Mouse (Mus musculus) hematopoietic stem cell, adult 5-6 weeks (primary cell): ENCODE measurements around the gene 1700092M07Rik. TPM values are rescaled to one million over a fixed set of nuclear protein-coding genes. Genes with fewer than 3 reads are reported as not detected.
A peak's percentile ranks its signal among the peaks of the same experiment; 100 is the strongest.

Experiments
- ATAC-seq, 2 experiments: fragments of 125-278 bp in 1 of 2; replicated peaks in 1 of 2; 2 replicates each; pipeline ENCODE4 v1.8.0; 2016 to 2017; ENCODE audit warnings: inconsistent platforms in 2 of 2, mild to moderate bottlenecking in 2 of 2, moderate number of reproducible peaks in 2 of 2, low read depth in 1 of 2, moderate TSS enrichment in 1 of 2; ENCODE audit not compliant: low FRiP score in 2 of 2, poor library complexity in 2 of 2, severe bottlenecking in 2 of 2, insufficient read depth in 1 of 2, low TSS enrichment in 1 of 2
- total RNA-seq: library from RNA; stranded (forward); fragments of 172-1452, 232-1000 nt; gene quantifications from 2 replicates; pipeline ENCODE4 v1.2.3, GENCODE M21; 2017

1700092M07Rik gene
- total RNA-seq, 1 experiment from 2014 or later, result not detected

- no peak for ATAC-seq
These were observed 32.5 kb downstream of the 1700092M07Rik start for GRCm38 (mm10) chr19:8772996-8773395.

DNA sequence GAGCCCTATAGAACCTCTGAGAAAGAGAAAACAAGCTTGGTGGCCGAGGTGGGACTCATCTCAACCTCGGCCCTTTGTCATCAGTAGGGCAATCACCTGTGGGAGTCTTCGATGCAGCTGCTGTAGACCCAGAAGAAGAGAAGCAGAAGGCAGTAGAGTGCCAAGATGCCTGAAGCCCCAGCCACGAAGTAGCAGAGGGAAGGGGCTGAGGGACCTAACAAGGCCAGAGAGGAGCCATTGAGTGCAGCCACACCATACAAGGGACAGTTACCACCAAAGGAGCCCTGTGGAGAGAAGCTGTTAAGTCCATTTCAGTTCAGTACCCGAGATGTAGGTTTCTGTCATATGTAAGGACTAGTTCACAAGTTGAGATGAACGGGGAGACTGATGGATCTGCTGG, 32.9 kb downstream of the 1700092M07Rik start:
- ATAC-seq, result no peak

- ATAC-seq, result peak; percentile 78 to 94
These were observed 33.7 kb downstream of the 1700092M07Rik start, which contains the start of gene Tmem179b for GRCm38 (mm10) chr19:8774086-8774835. Gene Tmem179b (minus strand): TSS chr19:8774467.

- no peak for ATAC-seq
These were observed 34.5 kb downstream of the 1700092M07Rik start for GRCm38 (mm10) chr19:8774951-8775421.

GRCm38 (mm10) chr19:8786008-8786781, 45.7 kb downstream of the 1700092M07Rik start, which contains the start of gene Taf6l:
Gene Taf6l (minus strand): TSS chr19:8786417.
- ATAC-seq, result peak; percentile 98 to 99

DNA sequence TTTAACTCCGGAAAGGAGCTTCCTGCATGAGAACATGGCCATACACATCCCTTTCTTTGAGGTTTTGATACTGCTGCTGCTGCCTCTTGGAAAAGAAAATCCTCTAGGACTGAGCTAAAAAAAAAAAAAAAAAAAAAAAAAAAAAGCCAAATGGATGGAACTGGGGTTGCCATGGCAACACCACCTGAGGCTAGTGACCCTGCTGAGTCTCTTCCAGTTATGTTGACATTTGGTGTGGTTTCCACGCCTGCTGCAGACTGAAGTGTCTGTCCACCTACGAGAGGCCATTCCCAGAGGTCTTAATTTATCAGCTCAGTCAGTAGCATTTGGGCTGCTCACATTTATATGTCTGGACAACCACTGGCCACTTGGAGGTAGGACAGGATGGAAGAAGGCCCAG, 48.0 kb downstream of the 1700092M07Rik start:
- no peak for ATAC-seq

DNA sequence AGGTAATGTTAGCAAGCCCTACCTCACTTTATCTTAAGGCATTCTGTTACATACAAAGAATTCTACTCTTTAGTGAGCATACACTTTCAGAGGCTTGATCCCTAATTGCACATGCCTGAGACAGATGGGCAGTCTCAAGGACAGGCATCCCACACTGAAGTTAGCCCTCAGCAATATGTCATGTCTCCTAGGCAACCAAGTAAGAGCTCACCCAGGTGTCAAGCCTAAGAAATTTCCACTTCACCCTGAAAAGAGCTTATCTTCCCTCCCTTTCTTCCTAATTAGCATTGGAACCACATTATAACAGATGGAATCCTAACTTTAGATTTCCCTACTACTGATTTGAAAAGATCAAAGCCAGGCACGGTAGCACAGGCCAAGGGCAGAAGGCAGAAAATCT, 48.7 kb downstream of the 1700092M07Rik start:
- ATAC-seq, result no peak

DNA sequence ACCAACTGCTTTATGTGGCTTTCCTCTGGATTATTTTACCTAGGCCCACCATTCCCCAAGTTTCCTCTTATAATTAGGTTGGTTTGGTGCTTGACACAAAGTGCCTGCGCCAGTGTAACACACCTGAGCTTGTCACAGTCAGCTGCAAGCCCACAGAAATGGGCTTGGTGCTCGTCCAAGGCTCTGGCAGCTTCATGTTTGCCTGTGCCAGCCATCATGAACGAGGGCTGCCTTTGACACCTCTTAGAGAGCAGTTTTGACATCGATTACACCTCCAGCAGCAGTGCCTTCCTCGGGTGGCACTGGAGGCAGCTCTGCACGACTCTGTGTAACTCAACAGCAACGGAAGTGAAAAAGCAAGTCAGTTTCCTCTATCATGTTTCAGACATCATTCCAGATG, 49.7 kb downstream of the 1700092M07Rik start:
- ATAC-seq, result no peak

Other genes with a start within 250 kb of the 1700092M07Rik start
- gene Slc22a8, start 149.5 kb upstream of the 1700092M07Rik start, total RNA-seq, result 0.31 TPM in 1 of 2 replicates, not detected in the other
- not detected in 2 replicates for gene Slc22a6, start 122.7 kb upstream of the 1700092M07Rik start, total RNA-seq
- not detected in 2 replicates for gene Chrm1, start 76.9 kb upstream of the 1700092M07Rik start, total RNA-seq
- 88.1 and 113 TPM in 2 replicates for gene Slc3a2, start 17.3 kb upstream of the 1700092M07Rik start, total RNA-seq
- 58.5 and 90.9 TPM in 2 replicates for gene Wdr74, start 4.9 kb upstream of the 1700092M07Rik start, total RNA-seq
- gene Stx5a, start 695 bp downstream of the 1700092M07Rik start, total RNA-seq, result 90.9 and 120 TPM in 2 replicates
- gene Nxf1, start 16.4 kb downstream of the 1700092M07Rik start, total RNA-seq, result 87.8 and 104 TPM in 2 replicates
- gene Tmem223, start 30.3 kb downstream of the 1700092M07Rik start, total RNA-seq, result 22.0 and 51.0 TPM in 2 replicates
- 35.0 and 65.5 TPM in 2 replicates for gene Tmem179b, start 33.7 kb downstream of the 1700092M07Rik start, total RNA-seq
- 12.3 and 15.6 TPM in 2 replicates for gene Taf6l, start 45.7 kb downstream of the 1700092M07Rik start, total RNA-seq
- 58.9 and 69.7 TPM in 2 replicates for gene Polr2g, start 57.9 kb downstream of the 1700092M07Rik start, total RNA-seq
- 1.1 and 3.7 TPM in 2 replicates for gene Zbtb3, start 61.8 kb downstream of the 1700092M07Rik start, total RNA-seq
- 61.0 and 83.7 TPM in 2 replicates for gene Ttc9c, start 78.6 kb downstream of the 1700092M07Rik start, total RNA-seq
- gene Hnrnpul2, start 79.3 kb downstream of the 1700092M07Rik start, total RNA-seq, result 67.9 and 104 TPM in 2 replicates
- not detected in 2 replicates for gene AC129217.1, start 89.1 kb downstream of the 1700092M07Rik start, total RNA-seq
- gene Bscl2, start 96.7 kb downstream of the 1700092M07Rik start, total RNA-seq, result 49.6 and 52.7 TPM in 2 replicates
- gene Gng3, start 98.5 kb downstream of the 1700092M07Rik start, total RNA-seq, result 0.38 TPM in 1 of 2 replicates, not detected in the other
- gene Lrrn4cl, start 110.0 kb downstream of the 1700092M07Rik start, total RNA-seq, result not detected in 2 replicates
- gene Ubxn1, start 130.8 kb downstream of the 1700092M07Rik start, total RNA-seq, result 174 and 180 TPM in 2 replicates
- 117 and 118 TPM in 2 replicates for gene Uqcc3, start 140.2 kb downstream of the 1700092M07Rik start, total RNA-seq
- 5.8 and 26.3 TPM in 2 replicates for gene Lbhd1, start 143.0 kb downstream of the 1700092M07Rik start, total RNA-seq
- not detected in 2 replicates for gene Gm49403, start 143.2 kb downstream of the 1700092M07Rik start, total RNA-seq
- 43.8 and 69.3 TPM in 2 replicates for gene 1810009A15Rik, start 148.1 kb downstream of the 1700092M07Rik start, total RNA-seq
- not detected in 2 replicates for gene Gm49416, start 148.2 kb downstream of the 1700092M07Rik start, total RNA-seq
- gene Ints5, start 152.3 kb downstream of the 1700092M07Rik start, total RNA-seq, result 10.9 and 13.2 TPM in 2 replicates
- 70.1 and 70.6 TPM in 2 replicates for gene Ganab, start 157.4 kb downstream of the 1700092M07Rik start, total RNA-seq
- 17.2 and 26.8 TPM in 2 replicates for gene B3gat3, start 179.7 kb downstream of the 1700092M07Rik start, total RNA-seq
- 2.1 and 3.1 TPM in 2 replicates for gene Rom1, start 188.6 kb downstream of the 1700092M07Rik start, total RNA-seq
- 25.4 and 27.2 TPM in 2 replicates for gene Eml3, start 188.8 kb downstream of the 1700092M07Rik start, total RNA-seq
- 148 and 167 TPM in 2 replicates for gene Mta2, start 201.2 kb downstream of the 1700092M07Rik start, total RNA-seq
- 23.2 and 25.3 TPM in 2 replicates for gene Tut1, start 213.1 kb downstream of the 1700092M07Rik start, total RNA-seq
- gene Eef1g, start 226.3 kb downstream of the 1700092M07Rik start, total RNA-seq, result 700 and 731 TPM in 2 replicates
- 28.0 and 41.8 TPM in 2 replicates for gene Ahnak, start 248.6 kb downstream of the 1700092M07Rik start, total RNA-seq